Mouse (Mus musculus): ENCODE results near the gene F3.

GRCm38 (mm10) chr3:121679443-121679842 lies 43.9 kb upstream of the F3 start:
- TF ChIP-seq CTCF (IDR thresholded peaks at IDR 0.05 in 2 of 3, conservative IDR thresholded peaks at IDR 0.05 in 1 of 3; ENCODE audit: control insufficient read depth in 1 of 3, insufficient read depth in 1 of 3, low read depth in 2 of 3, low read length in 3 of 3, poor library complexity in 1 of 3, severe bottlenecking in 1 of 3) (no peak), MAX (IDR thresholded peaks at IDR 0.05; ENCODE audit: low read length) (no peak), POLR2A (IDR thresholded peaks at IDR 0.05; ENCODE audit: control insufficient read depth in 1 of 2, insufficient read depth in 1 of 2, low read depth in 1 of 2, low read length in 2 of 2, poor library complexity in 1 of 2) (no peak), CHD1 (IDR thresholded peaks at IDR 0.05; ENCODE audit: low read depth, low read length) (no peak), USF1 (IDR thresholded peaks at IDR 0.05; ENCODE audit: low read depth, low read length) (no peak), TAL1 (IDR thresholded peaks at IDR 0.05; ENCODE audit: low read length) (no peak), EP300 (IDR thresholded peaks at IDR 0.05; ENCODE audit: low read depth in 1 of 2, low read length in 2 of 2) (no peak)

Measured in MEL (cell line).